Mouse (Mus musculus) bone marrow macrophage, adult 2 months (primary cell): ENCODE results near the gene Slc35a5. TPM values are rescaled to one million over a fixed set of nuclear protein-coding genes. Genes with fewer than 3 reads are reported as not detected.

Experiments used
- H3K27ac ChIP-seq: 2 replicates; pipeline ENCODE4 v1.5.1; 2012; ENCODE audit warnings: low read depth, low read length; ENCODE audit not compliant: insufficient read depth
- H3K4me1 ChIP-seq: 2 replicates; pipeline ENCODE4 v1.6.1; 2012; ENCODE audit warnings: low read length; ENCODE audit not compliant: control insufficient read depth, insufficient read depth
- H3K4me3 ChIP-seq: 2 replicates; pipeline ENCODE4 v1.5.1; 2012; ENCODE audit warnings: mild to moderate bottlenecking, low read length, moderate library complexity; ENCODE audit not compliant: insufficient read depth
- CTCF ChIP-seq: IDR thresholded peaks from 2 replicates; pipeline ENCODE4 v1.5.1; 2012; ENCODE audit warnings: low read depth, mild to moderate bottlenecking, low read length, moderate library complexity
- POLR2A ChIP-seq: IDR thresholded peaks from 2 replicates; pipeline ENCODE4 v1.6.1; 2012; ENCODE audit warnings: mild to moderate bottlenecking, low read depth, low read length, borderline replicate concordance
- polyA plus RNA-seq: library from polyadenylated mRNA; stranded (reverse); fragments of >200 nt; gene quantifications from 2 replicates; pipeline ENCODE4 v1.2.4, GENCODE M21; 2012; ENCODE audit not compliant: missing spikeins, insufficient read depth, insufficient read length

Slc35a5 gene
- polyA plus RNA-seq, 1 experiment, result 65.1 TPM

DNA sequence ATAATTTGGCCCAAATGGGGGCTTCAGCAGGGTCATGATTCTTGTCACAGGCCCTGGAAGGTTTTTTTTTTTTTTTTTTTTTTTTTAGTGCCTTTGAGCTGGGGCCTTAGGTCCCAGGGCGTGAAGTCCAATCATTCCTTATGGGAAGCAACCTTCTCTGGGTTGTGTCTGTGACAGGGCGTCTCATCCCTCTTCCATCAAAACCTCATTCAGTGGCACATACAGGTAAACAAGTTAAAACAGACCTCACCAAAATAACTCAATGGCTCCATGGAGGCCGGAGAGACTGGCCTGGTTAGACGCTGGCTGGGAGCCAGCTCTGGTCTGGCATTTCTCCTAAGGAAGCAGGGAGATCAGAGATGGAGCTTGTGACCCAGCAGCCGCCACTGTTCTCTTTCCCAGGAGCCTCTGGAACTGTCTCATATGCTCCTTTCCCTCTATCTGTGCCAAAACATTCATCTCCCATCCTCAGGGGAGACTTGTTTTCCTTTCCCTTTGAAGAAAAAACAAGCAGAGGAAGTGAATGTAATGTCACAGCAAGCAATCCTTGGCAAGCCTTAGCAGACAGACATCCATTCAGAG is 37.6 kb downstream of the Slc35a5 start:
- no peaks in the 10 kb centered on the region for H3K4me1 ChIP-seq
- H3K4me3 ChIP-seq, result no peak overlapping the region
- no peak for TF ChIP-seq POLR2A
- TF ChIP-seq CTCF, result no peak
- H3K27ac ChIP-seq, result no peak overlapping the region

GRCm38 (mm10) chr16:45118760-45119159 is 39.7 kb downstream of the Slc35a5 start:
- TF ChIP-seq POLR2A (no peak), CTCF (no peak)
- Histone ChIP-seq H3K4me1 (no peaks in the 10 kb centered on the region), H3K4me3 (no peak overlapping the region), H3K27ac (no peak overlapping the region)

DNA sequence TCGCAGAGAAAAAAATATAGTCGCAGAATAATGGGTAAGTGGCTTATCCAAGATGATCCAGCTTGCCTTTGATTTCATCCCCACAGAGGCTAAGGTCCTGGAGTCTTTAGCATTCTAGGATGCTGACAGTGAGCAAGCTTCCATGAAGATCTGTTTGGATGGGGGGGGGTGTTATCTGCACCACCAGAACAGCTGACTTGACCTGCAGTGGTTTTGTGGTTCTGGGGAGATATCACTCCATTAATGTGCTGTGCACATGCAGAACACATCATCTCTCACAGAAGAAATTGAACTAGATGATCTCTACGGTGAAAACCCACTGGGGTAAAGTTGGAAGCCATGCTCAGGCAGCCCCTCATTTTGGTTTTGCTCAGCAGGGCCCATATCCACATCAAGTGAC is 41.3 kb downstream of the Slc35a5 start:
- TF ChIP-seq POLR2A (no peak), CTCF (no peak)

GRCm38 (mm10) chr16:45110498-45110897 is 48.0 kb downstream of the Slc35a5 start:
- Histone ChIP-seq H3K4me3 (no peak overlapping the region), H3K27ac (peak overlapping the region; percentile 66), H3K4me1 (peaks cover 13% of the 10 kb centered on the region)
- no peak for TF ChIP-seq CTCF
- no peak for TF ChIP-seq POLR2A

More for the DNA sequence above, 41.3 kb downstream of the Slc35a5 start:
- no peak overlapping the region for H3K27ac ChIP-seq
- H3K4me3 ChIP-seq, result no peak overlapping the region
- H3K4me1 ChIP-seq, result no peaks in the 10 kb centered on the region

DNA sequence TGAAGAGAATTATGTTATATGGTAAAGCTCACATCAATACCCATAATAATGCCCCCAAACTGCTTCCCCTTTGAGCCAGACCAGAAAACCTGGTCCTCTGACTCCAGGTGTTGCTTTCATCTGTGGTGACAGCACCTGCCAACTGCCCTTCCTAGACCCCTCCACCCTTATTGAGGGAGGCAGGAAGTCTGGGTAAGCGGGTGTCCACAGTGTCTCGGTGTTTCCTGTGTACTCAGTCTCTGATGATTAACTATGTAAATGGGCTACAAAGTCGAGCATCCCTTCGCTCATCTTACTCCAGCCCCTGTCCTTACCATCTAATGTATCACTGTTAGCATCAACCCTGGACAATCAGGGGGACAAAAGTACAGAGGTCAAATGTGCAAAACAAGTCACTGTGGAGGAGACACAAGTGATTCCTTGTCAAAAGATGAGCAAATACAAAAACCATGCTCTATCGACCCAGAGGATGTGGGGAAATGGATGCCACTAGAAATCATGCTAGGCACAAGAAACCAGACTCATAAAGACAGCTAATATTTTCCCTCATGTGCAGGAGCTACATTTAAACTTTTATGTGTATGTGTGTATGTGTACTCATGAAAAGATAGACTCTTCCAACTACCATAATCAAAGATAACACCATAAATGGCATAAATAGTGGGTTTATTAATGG is 50.2 kb downstream of the Slc35a5 start:
- peaks cover 13% of the 10 kb centered on the region for H3K4me1 ChIP-seq
- no peak for TF ChIP-seq CTCF
- no peak for TF ChIP-seq POLR2A
- H3K4me3 ChIP-seq, result no peak overlapping the region
- no peak overlapping the region for H3K27ac ChIP-seq

- Histone ChIP-seq H3K27ac (no peak overlapping the region), H3K4me1 (peaks cover 9% of the 10 kb centered on the region), H3K4me3 (no peak overlapping the region)
- TF ChIP-seq POLR2A (no peak), CTCF (no peak)
Measured at GRCm38 (mm10) chr16:45104993-45105392, 53.5 kb downstream of the Slc35a5 start.

GRCm38 (mm10) chr16:45100892-45101291 is 57.6 kb downstream of the Slc35a5 start:
- Histone ChIP-seq H3K27ac (no peak overlapping the region), H3K4me1 (peaks cover 9% of the 10 kb centered on the region), H3K4me3 (no peak overlapping the region)
- no peak for TF ChIP-seq CTCF
- no peak for TF ChIP-seq POLR2A

GRCm38 (mm10) chr16:45098886-45099210 is 59.7 kb downstream of the Slc35a5 start:
- peaks cover 9% of the 10 kb centered on the region for H3K4me1 ChIP-seq
- TF ChIP-seq POLR2A, result no peak
- no peak for TF ChIP-seq CTCF
- H3K4me3 ChIP-seq, result no peak overlapping the region
- H3K27ac ChIP-seq, result no peak overlapping the region

- peaks cover 11% of the 10 kb centered on the region for H3K4me1 ChIP-seq
- TF ChIP-seq CTCF, result no peak
- no peak for TF ChIP-seq POLR2A
- H3K4me3 ChIP-seq, result no peak overlapping the region
- H3K27ac ChIP-seq, result no peak overlapping the region
Measured at GRCm38 (mm10) chr16:45098186-45098885, 60.2 kb downstream of the Slc35a5 start.

GRCm38 (mm10) chr16:45097467-45097866 is 61.0 kb downstream of the Slc35a5 start:
- TF ChIP-seq CTCF (no peak), POLR2A (no peak)
- H3K4me3 ChIP-seq, result no peak overlapping the region
- no peak overlapping the region for H3K27ac ChIP-seq
- peaks cover 13% of the 10 kb centered on the region for H3K4me1 ChIP-seq
